Mouse (Mus musculus): ENCODE measurements around the gene Myrip. TPM values are rescaled to one million over a fixed set of nuclear protein-coding genes. Genes with fewer than 3 reads are reported as not detected.

Gene Myrip
- total RNA-seq, 2 experiments from 2014 or later = 54.2 to 55.2 TPM

Other genes with a start within 250 kb of the Myrip start
- gene Cx3cr1, start 231.6 kb upstream of the Myrip start, total RNA-seq (2021) = 10 to 100 TPM; 29.0 to 30.9 TPM
- gene Ccr8, start 209.4 kb upstream of the Myrip start, total RNA-seq (2021) = not detected
- 10 to 100 TPM; 26.9 to 29.1 TPM for gene Slc25a38, start 191.1 kb upstream of the Myrip start, total RNA-seq (2021)
- gene Rpsa, start 173.8 kb upstream of the Myrip start, total RNA-seq (2021) = 100 to 1,000 TPM; 428 to 437 TPM
- gene Mobp, start 151.8 kb upstream of the Myrip start, total RNA-seq (2021) = 100 to 1,000 TPM; 456 to 539 TPM
- gene Eif1b, start 190.7 kb downstream of the Myrip start, total RNA-seq (2021) = 100 to 1,000 TPM; 194 to 201 TPM
- 1 to 10 TPM; 7.0 to 7.4 TPM for gene Entpd3, start 238.3 kb downstream of the Myrip start, total RNA-seq (2021)